Mouse (Mus musculus) MEL (cell line): ENCODE results near the gene Hsp90ab1.
A peak's percentile ranks its signal among the peaks of the same experiment; 100 is the strongest.

ENCODE experiments used
- CTCF ChIP-seq, 3 experiments: IDR thresholded peaks in 2 of 3; conservative IDR thresholded peaks in 1 of 3; 2 replicates each; pipeline ENCODE4 v1.5.1; 2011 to 2012; ENCODE audit warnings: low read length in 3 of 3, low read depth in 2 of 3, mild to moderate bottlenecking in 2 of 3, improper control_type of control experiment in 1 of 3, inconsistent platforms in 1 of 3, mixed read lengths in 1 of 3, moderate library complexity in 1 of 3; ENCODE audit not compliant: control insufficient read depth in 1 of 3, insufficient read depth in 1 of 3, poor library complexity in 1 of 3, severe bottlenecking in 1 of 3
- HCFC1 ChIP-seq: IDR thresholded peaks from 2 replicates; pipeline ENCODE4 v1.6.1; 2012; ENCODE audit warnings: low read depth, mild to moderate bottlenecking, inconsistent platforms, low read length, improper control_type of control experiment, moderate library complexity
- MAZ ChIP-seq: IDR thresholded peaks from 2 replicates; pipeline ENCODE4 v1.6.1; 2012; ENCODE audit warnings: low read depth, mild to moderate bottlenecking, inconsistent platforms, low read length, improper control_type of control experiment
- SIN3A ChIP-seq: IDR thresholded peaks from 2 replicates; pipeline ENCODE4 v1.6.1; 2012; ENCODE audit warnings: low read length, improper control_type of control experiment, inconsistent platforms
- USF1 ChIP-seq: IDR thresholded peaks from 2 replicates; pipeline ENCODE4 v1.6.1; 2014; ENCODE audit warnings: low read depth, mild to moderate bottlenecking, inconsistent platforms, low read length, improper control_type of control experiment, moderate library complexity

GRCm38 (mm10) chr17:45618941-45619385, 45.9 kb upstream of the Hsp90ab1 start:
- TF ChIP-seq HCFC1 (peak; percentile 51; the same call in 1 of the 2 replicates), CTCF (IDR thresholded peaks at IDR 0.05 in 2 of 3, conservative IDR thresholded peaks at IDR 0.05 in 1 of 3; ENCODE audit: control insufficient read depth in 1 of 3, insufficient read depth in 1 of 3, low read depth in 2 of 3, low read length in 3 of 3, poor library complexity in 1 of 3, severe bottlenecking in 1 of 3) (no peak), USF1 (no peak), MAZ (peak; percentile 71), SIN3A (0 out of 2 replicates have a peak, but pooled peaks have one; percentile 10)
